ENCODE assay signal across 19 mouse cellular contexts in the genomic region with DNA sequence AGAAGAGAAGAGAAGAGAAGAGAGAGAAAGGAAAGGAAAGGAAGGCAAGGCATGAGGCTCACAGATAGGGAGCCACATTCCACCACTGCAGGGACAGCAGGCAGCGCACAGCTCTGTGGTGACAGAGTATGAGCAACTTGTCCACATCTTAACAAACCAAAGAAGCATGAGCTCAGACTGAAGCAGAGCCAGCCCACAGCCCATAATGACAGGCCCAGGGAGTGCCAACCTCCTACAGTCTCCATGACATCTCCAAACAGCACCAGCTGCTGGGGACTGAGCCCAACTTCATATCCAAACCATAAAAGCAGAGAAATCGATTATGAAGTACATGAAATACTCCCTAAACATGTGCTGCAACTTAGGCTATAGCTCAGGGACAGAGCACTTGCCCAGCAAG. TPM values are rescaled to one million over a fixed set of nuclear protein-coding genes. Genes with fewer than 3 reads are reported as not detected.
DNase-seq lines count a peak whose midpoint lies in the region; ATAC-seq and TF ChIP-seq lines count a peak whose summit lies in the region.
"Had no signal": no experiment of that assay in that cellular context is flagged by ENCODE, and none has a peak within 500 bp of the region (broad histone marks: within the 10 kb centered on the region; RNA-seq: fewer than 3 reads in every experiment).

No protein-coding gene starts in this region.

- peaks cover 5% of the 10 kb centered on the region; the same call in 1 of the 2 replicates for H3K4me1 ChIP-seq in embryonic facial prominence, embryonic 15.5 days
- H3K4me1 ChIP-seq: forebrain, embryonic 15.5 days; hindbrain, embryonic 13.5 days; intestine, embryonic 15.5 days; kidney, embryonic 15.5 days; limb, embryonic 13.5 days had no signal

- peak; percentile 78; the same call in 1 of the 2 replicates for ATAC-seq in embryonic facial prominence, embryonic 15.5 days (ENCODE audit: insufficient number of reproducible peaks, low FRiP score, low TSS enrichment, low read depth)
- ATAC-seq: forebrain, embryonic 15.5 days; intestine, embryonic 15.5 days; midbrain, embryonic 16.5 days had no signal

- H3K27me3 ChIP-seq in embryonic facial prominence, embryonic 15.5 days: no peaks in the 10 kb centered on the region
- H3K27me3 ChIP-seq: forebrain, embryonic 15.5 days; hindbrain, embryonic 13.5 days; intestine, embryonic 15.5 days; limb, embryonic 13.5 days had no signal

- no peaks in the 10 kb centered on the region for H3K9me3 ChIP-seq in embryonic facial prominence, embryonic 15.5 days (replicated peaks)
- H3K9me3 ChIP-seq: forebrain, embryonic 15.5 days; heart, embryonic 10.5 days; hindbrain, embryonic 13.5 days; intestine, embryonic 15.5 days; kidney, embryonic 15.5 days; limb, embryonic 13.5 days had no signal

- intact Hi-C loops in left cerebral cortex, postnatal 25 days (cut with DNase I): no loop called here
- intact Hi-C loops in gastrocnemius, adult 2 months (cut with DNase I): no loop called here

- no peak for TF ChIP-seq CTCF in gastrocnemius, adult 2 months (IDR thresholded peaks at IDR 0.05)

- H3K36me3 ChIP-seq in embryonic facial prominence, embryonic 15.5 days: no peaks in the 10 kb centered on the region
- H3K36me3 ChIP-seq: forebrain, embryonic 15.5 days; heart, embryonic 10.5 days; hindbrain, embryonic 13.5 days; intestine, embryonic 15.5 days; kidney, embryonic 15.5 days; limb, embryonic 13.5 days had no signal

- no peak overlapping the region for H3K4me3 ChIP-seq in embryonic facial prominence, embryonic 15.5 days (replicated peaks)
- no peak overlapping the region for H3K4me3 ChIP-seq in gastrocnemius, adult 2 months
- H3K4me3 ChIP-seq: forebrain, embryonic 15.5 days; heart, embryonic 10.5 days; hindbrain, embryonic 13.5 days; intestine, embryonic 15.5 days; kidney, embryonic 15.5 days; limb, embryonic 13.5 days had no signal

- H3K27ac ChIP-seq in embryonic facial prominence, embryonic 15.5 days (replicated peaks): 0 out of 2 replicates have a peak overlapping the region, but pooled peaks have one; percentile 34
- H3K27ac ChIP-seq in gastrocnemius, adult 2 months: no peak overlapping the region
- H3K27ac ChIP-seq: forebrain, embryonic 15.5 days; heart, embryonic 10.5 days; hindbrain, embryonic 13.5 days; intestine, embryonic 15.5 days; kidney, embryonic 15.5 days; limb, embryonic 13.5 days; liver, embryonic 14.5 days had no signal

- DNase-seq in left cerebral cortex, postnatal 25 days (ENCODE audit: low spot score in 2 of 2): peak; percentile 16 to 75
- DNase-seq in left cerebral cortex, adult 11 months (ENCODE audit: low spot score): no peak
- DNase-seq in layer of hippocampus, adult 9-11 months: peak; percentile 82
- DNase-seq in right cerebral cortex, postnatal 36 days (ENCODE audit: low spot score in 2 of 2): peak; percentile 12 to 49
- no peak for DNase-seq in thymus, adult 18-20 months
- no peak for DNase-seq in gastrocnemius, adult 2 months
- DNase-seq: embryo, embryonic 11 days; gastrocnemius, postnatal 25 days; heart, postnatal 10 days; thymus, adult 2 months had no signal

- no peak overlapping the region for H3K4me2 ChIP-seq in embryonic facial prominence, embryonic 15.5 days (replicated peaks)
- H3K4me2 ChIP-seq: forebrain, embryonic 15.5 days; hindbrain, embryonic 13.5 days; intestine, embryonic 15.5 days; kidney, embryonic 15.5 days; limb, embryonic 13.5 days had no signal

- 40% methylated on average over 2 of the region's 2 CpGs for WGBS in embryonic facial prominence, embryonic 15.5 days

- H3K9ac ChIP-seq in embryonic facial prominence, embryonic 15.5 days: no peak overlapping the region
- H3K9ac ChIP-seq: forebrain, embryonic 15.5 days; hindbrain, embryonic 13.5 days; intestine, embryonic 15.5 days; kidney, embryonic 15.5 days; limb, embryonic 13.5 days; liver, embryonic 14.5 days had no signal

RNA-seq across cellular contexts. Expression of gene Pemt, which starts 11.7 kb away (rescaled TPM):
- 1 to 10 TPM; 5.0 to 7.6 TPM for total RNA-seq in left cerebral cortex, postnatal 25 days (2021)
- 5.9 and 6.8 TPM in 2 replicates for polyA plus RNA-seq in embryonic facial prominence, embryonic 15.5 days (2015; fragmentation: Nextera tagmentation; extraction: Ambion mirVana)
- 1 to 10 TPM; 3.4 to 3.5 TPM for total RNA-seq in gastrocnemius, adult 2 months (2021)

RNA-seq across cellular contexts. Expression of gene Rai1, which starts 46.8 kb away (rescaled TPM):
- total RNA-seq in left cerebral cortex, postnatal 25 days (2021): 10 to 100 TPM; 59.4 to 69.2 TPM
- 22.2 and 25.4 TPM in 2 replicates for polyA plus RNA-seq in embryonic facial prominence, embryonic 15.5 days (2015; fragmentation: Nextera tagmentation; extraction: Ambion mirVana)
- total RNA-seq in gastrocnemius, adult 2 months (2021): 10 to 100 TPM; 23.8 to 27.3 TPM

Comparison
In these comparisons a context has a peak if more than half of its experiments do, and no peak if none do; other contexts are left out.
1. DNase-seq: peak in left cerebral cortex, postnatal 25 days (2 of 2), layer of hippocampus, adult 9-11 months (single experiment) and right cerebral cortex, postnatal 36 days (2 of 2); none in left cerebral cortex, adult 11 months (single experiment), thymus, adult 18-20 months (0 of 2) and gastrocnemius, adult 2 months (single experiment).